Mouse (Mus musculus) retina, postnatal 1 day (tissue): Measurements from ENCODE around the gene Gm20388.

Experiments used
- DNase-seq: peaks from one replicate; pipeline ENCODE4 v3.0.0-alpha.2; 2012

Gm20388 gene

GRCm38 (mm10) chr8:120559654-120560053, 649.0 kb downstream of the Gm20388 start:
- DNase-seq = peak; percentile 88

- no peak for DNase-seq
Measured at GRCm38 (mm10) chr8:120560535-120560934, 649.9 kb downstream of the Gm20388 start.

- DNase-seq = peak; percentile 41
Measured at GRCm38 (mm10) chr8:120561539-120562435, 651.1 kb downstream of the Gm20388 start.

DNA sequence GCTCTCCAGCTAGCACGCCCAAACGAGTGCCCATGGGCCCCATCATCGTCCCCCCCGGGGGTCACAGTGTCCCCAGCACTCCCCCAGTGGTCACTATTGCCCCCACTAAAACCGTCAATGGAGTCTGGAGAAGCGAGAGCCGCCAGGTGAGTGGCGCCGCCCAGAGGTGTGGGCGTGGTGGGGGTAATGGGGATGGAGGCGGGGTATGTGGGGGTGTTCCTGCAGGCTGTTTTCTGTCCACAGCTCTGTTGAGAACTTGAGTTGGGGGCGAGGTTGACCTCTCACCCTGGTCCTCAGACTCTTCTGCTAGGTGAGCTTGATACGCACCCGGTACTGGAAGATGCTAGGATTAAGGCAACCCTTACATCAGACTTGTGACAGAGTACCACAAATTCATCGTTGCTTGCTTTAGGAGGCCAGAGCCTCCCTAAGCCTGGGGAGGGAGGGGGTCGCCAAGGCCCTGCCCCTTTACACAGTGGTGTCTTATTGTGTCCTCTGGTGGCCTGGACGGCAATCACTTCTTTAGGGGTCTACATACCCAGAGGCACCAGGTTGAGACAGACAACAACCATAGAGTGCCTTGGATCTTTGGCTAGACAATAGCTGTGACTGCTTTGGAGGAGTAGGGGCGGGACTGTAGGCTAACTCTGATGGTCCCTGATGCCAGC, 652.2 kb downstream of the Gm20388 start:
- DNase-seq = no peak

DNA sequence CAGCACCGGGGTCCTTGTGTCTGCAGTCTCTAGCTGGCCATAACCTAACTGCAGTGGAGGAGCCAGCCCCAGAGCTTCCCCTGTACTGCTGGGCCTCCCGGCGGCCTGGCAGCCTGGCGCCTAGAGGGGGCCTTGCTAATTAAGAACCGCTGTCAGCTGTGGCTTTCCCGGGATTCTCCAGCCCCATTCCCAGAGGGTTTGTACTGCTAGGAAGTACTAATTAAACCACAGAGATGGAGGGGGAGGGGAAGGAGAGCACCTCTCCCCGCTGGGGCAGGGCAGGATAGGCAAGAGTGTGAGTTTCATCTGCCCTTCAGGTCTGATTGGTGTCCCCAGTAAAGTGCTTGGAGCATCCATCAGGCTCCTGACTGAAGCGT, 652.7 kb downstream of the Gm20388 start:
- peak; percentile 84 for DNase-seq

- peak; percentile 92 for DNase-seq
Measured at GRCm38 (mm10) chr8:120563851-120564837, 653.5 kb downstream of the Gm20388 start.

DNA sequence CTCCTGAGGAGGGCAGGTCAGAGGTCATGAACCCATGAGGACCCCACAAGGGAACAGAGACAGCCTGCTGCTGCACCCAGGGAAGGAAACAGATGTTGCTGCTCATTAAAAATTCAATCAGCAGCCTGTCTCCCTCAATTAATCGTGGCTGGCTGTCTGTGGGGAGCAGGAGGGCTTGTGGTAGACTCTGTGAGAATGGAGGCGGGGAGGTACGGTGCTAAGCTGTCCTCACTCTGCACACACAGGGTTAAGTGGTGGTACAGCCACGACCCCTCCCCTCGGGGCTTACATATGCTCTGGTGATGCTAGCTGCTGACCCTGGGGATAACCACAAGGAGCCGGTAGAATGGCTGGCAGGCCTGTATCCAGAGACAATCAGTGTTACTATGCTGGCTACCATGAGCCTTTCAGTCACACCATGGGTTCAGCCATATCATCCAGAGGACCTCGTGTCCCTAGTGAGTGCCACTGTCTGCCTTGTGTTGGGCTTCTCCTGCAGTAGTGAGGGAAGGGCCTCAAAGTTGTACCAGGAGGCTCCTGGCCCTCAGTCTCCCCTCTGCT, 654.6 kb downstream of the Gm20388 start:
- peak; percentile 87 for DNase-seq

DNA sequence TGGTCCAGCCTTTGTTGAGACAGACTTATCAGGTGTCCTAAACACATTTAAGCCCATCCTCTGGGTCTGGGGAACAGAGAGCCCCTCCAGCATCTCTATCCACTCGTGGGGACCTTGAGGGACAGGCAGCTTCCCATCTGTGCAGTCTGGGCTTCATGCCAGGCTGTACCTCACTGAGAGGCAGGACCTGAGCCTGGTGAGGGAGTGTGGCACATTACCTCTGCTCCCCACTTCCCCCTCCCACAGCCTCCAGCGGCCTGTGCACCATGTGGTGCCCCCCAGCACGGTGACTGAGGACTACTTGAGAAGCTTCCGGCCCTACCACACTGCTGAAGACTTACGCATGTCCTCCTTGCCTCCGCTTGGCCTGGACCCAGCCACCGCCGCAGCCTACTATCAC, 656.0 kb downstream of the Gm20388 start:
- DNase-seq = no peak

- no peak for DNase-seq
Measured at GRCm38 (mm10) chr8:120567731-120568130, 657.1 kb downstream of the Gm20388 start.

DNA sequence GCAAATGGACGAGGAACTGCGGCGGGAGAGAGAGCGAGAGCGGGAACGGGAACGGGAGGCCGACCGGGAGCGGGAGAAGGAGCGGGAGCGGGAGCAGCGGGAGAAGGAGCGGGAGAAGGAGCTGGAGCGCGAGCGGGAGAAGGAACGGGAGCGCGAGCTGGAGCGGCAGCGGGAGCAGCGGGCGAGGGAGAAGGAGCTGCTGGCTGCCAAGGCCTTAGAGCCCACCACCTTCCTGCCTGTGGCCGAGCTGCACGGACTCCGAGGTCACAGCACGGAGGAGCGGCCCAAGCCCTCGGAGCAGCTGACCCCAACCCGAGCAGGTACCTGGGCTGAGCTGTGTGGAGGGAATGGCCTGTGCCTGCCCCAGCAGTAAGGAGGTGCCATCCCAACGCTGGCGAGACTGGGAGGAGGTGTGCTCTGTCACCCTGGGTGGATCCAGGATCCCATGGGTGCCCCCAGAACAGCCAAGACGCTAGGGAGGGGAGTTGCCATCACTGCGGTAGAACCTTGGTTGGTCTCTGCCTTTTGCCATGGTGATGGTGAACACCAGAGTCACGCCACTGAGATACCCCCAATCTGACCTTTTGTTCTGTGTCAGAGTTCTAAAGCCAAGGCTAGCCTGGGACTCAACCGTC, 657.6 kb downstream of the Gm20388 start:
- no peak for DNase-seq

GRCm38 (mm10) chr8:120569123-120569522, 658.5 kb downstream of the Gm20388 start:
- DNase-seq = no peak

- DNase-seq = peak; percentile 77
Measured at GRCm38 (mm10) chr8:120569939-120570715, 659.5 kb downstream of the Gm20388 start.

DNA sequence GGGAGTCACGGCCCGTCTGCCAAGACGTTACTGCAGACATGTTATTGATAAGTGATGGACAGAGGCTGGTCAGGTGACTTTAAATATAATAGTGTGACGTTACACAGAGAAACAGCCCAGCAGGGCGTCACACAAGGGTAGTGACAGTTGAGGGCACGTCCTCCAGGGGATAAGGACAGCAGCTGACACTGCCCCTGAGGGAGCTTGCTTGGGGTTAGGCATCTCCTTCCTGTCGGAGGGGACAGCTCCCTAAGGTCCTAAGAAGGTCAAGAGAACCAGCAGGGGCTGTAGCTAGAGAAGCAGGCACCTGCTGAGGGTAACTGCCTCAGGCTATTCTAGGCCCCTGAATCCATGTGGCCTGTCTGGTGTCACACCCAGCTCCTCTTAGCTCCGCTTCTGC, 660.9 kb downstream of the Gm20388 start:
- no peak for DNase-seq

DNA sequence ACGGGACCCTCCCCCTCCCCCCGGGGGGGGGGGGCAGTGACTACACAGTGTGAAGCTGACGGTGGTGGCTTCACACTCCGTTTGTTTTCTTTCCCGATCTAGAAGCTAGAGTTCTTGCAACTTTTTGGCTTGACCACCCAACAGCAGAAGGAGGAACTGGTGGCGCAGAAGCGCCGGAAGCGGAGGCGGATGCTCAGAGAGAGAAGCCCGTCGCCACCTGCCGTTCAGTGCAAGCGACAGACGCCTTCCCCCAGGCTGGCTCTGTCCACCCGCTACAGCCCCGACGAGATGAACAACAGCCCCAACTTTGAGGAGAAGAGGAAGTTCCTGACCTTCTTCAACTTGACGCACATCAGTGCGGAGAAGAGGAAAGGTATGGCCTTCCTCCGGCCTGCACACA, 661.9 kb downstream of the Gm20388 start:
- no peak for DNase-seq

DNA sequence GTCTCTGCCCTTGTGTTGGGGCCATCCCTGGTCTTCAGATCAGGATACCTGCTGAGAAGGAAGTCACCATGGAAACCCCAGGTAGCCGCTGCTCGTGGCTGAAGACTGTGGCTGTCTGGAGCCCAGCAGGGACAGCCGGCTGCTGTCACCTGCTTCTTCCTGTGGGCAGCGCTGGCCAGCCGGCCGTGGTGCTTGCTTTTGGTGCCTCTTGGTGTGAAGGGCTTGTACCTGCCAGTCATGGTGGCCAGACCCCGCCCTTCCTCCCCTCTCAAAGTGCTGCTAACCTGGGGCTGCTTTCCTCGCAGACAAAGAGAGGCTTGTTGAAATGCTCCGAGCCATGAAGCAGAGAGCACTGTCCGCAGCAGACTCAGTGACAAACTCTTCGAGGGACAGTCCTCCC, 663.2 kb downstream of the Gm20388 start:
- no peak for DNase-seq

DNA sequence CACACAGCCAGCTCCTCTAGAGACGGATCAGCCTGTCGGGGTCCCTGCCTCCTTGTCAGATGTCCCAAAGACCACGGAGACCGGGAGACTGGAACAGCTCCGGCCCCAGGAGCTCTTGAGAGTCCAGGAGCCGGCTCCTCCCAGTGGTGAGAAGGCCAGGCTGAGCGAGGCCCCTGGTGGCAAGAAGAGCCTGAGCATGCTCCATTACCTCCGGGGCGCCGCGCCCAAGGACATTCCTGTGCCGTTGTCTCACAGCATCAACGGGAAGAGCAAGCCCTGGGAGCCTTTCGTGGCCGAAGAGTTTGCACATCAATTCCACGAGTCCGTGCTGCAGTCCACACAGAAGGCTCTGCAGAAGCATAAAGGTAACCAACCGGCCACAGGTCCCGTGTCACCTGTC, 664.3 kb downstream of the Gm20388 start:
- no peak for DNase-seq

- no peak for DNase-seq
Measured at GRCm38 (mm10) chr8:120575801-120576200, 665.2 kb downstream of the Gm20388 start.

DNA sequence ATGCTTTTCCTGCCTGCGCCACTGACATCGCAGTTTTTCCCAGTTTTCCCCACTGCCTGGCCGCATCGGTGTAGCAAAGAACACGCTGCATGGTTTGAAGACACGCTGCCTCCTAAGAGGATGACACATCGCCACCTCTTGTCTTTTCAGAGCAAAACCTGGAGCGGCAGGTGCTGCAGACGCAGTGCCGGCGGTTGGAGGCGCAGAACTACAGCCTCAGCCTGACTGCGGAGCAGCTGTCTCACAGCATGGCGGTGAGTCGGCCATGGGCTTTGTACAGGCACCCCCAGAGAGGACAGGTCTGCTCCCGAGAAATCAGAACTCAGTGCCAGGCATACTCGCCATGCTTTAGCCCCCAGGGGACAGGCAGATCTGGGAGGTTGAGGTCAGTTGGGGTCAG, 667.2 kb downstream of the Gm20388 start:
- DNase-seq = no peak

- DNase-seq = no peak
Measured at GRCm38 (mm10) chr8:120580336-120581000, 669.8 kb downstream of the Gm20388 start.

DNA sequence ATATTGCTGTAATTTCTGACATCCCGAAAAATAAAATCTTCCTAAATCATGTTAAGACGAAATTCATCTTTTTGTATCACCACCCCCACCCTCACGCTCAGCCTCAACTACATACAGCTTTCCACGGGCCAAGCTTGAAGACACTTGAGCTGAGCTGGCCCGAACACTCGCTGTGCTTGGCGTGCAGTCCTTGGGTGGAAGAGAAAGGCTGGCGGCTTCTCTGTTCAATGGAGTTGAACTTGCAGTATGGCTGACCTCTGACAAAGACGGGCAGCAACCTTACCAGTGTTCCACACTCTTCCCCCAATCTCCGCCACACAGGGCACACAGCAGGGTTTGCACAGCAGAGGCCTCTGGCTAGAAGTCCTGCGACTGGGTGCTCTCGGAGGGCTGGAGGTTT, 670.7 kb downstream of the Gm20388 start:
- DNase-seq = no peak

DNA sequence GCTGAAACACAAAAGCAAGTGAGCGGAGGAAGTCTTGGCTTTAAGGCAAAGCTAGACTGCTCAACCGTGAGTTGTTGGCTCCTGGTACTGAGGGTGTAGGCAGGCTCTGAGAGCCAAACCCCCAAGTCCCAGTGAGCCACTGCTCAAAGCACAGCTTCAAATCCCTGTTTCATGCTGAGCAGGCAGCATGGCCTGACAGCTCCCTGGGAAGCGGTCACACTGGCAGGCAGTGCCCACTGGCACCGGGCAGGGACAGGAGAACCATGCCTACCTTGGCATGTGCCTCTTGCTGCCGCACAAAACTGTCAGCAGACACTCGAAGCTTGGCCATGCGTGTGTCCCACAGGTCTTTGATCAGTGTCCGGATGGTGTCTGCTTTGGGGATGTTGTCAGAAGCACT, 671.2 kb downstream of the Gm20388 start:
- no peak for DNase-seq
